Mouse (Mus musculus) layer of hippocampus, postnatal 25 days (tissue): ENCODE data around the gene Crk. TPM values are rescaled to one million over a fixed set of nuclear protein-coding genes. Genes with fewer than 3 reads are reported as not detected.
A peak's percentile ranks its signal among the peaks of the same experiment; 100 is the strongest.

ENCODE experiments used
- DNase-seq, 2 experiments: peaks; one replicate each; pipeline ENCODE4 v3.0.0; 2022; ENCODE audit warnings: mixed read lengths in 2 of 2, low spot score in 1 of 2; ENCODE audit errors: extremely low spot score in 1 of 2
- total RNA-seq, 2 experiments: library from RNA; stranded (reverse); gene quantifications; 2 replicates each; pipeline ENCODE4 v1.2.3; 2021

Gene Crk
- total RNA-seq, 2 experiments from 2014 or later = 118 to 134 TPM

GRCm38 (mm10) chr11:75654471-75655390, 24.3 kb upstream of the Crk start:
- DNase-seq = no peak

DNA sequence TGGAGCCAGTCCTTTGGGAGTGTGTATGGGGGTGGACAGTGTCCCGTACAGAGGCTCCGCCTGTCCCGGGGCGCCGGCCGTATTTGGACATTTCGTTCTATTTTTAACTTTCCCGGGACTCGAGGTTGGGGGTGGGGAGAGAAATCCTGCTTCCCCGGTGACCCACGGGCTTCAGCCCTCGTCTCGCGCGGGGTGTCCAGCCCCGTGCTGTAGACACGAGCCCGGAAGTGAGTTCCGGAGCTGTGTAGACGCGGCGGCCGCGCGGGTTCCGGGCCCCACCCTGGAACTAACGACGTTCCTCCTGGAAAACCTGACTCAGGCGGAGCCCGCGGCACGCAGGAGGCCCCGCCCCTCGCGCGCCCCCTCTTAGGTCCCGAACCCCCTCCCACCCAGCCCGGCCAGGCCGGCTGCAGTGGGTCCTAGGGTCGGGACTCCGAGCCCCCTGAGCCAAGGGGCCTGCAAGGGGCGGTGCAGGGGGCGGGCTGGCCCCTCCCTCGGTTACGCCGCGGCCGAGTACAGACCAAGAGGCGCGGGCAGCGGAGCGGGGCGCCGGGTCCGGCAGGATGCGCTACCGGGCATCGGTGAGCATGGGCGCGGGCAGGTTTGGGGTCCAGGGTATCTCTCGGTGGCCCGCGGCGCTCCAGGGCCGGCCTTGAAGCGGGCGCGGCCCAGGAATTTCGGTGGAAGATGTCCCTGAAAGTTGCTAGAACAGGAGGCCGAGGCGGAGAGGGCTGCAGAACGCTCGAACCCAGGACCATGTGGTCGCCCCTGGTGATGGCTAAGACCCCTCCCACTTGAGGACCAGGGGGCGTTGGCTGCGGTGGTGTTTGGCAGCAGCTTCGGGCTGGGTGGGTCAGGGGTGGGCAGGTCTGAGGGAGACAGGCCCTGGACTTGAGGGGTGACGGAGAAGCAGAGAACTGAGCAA, 23.2 kb upstream of the Crk start:
- DNase-seq = peak in 1 of 2 experiments; percentile 43

DNA sequence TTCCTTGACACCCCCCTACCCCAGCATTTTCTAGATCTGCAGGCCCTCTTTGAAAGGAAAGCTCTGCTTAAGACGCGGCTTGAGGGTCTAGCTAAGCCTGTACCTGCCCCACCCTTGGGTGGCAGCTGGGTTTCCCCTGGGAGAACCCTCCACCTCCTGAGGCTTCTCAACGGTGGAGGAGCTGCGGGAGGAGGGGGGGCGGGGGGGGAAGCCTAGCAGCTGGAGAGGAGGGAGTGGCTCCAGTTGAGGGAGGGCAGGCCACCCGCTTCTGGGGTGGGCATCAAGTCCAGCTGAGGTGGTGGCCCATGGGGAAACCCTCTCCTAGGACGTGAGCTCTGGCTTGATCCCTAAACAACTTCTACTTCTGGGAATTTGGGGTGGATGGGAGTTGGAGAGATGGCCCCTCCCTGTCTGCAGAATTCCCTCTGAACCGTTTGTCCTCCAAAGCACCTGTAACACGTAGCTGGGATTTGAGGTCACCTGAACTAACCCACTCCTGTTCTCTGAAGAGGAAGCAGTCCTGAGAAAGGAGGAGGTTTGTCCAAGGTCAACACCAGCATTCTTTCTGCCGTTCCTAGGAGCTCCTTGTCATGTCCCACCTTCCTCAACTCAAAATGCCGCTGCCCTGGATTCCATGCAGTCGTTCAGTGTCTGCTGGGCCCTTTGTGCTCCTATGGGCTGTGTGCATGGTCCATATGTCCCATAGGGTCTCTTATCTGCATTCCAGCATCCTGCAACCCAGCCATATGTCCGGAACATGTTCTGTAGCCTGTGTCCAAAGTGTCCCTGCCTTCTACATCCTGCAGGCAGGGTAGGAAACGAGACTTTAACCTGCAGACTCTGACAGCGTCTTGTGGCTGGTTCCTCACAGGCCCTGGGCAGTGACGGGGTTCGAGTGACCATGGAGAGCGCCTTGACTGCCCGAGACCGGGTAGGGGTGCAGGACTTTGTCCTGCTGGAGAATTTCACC, 22.2 kb upstream of the Crk start:
- DNase-seq = no peak

- no peak for DNase-seq
These were observed 21.2 kb upstream of the Crk start for GRCm38 (mm10) chr11:75657841-75658240.

DNA sequence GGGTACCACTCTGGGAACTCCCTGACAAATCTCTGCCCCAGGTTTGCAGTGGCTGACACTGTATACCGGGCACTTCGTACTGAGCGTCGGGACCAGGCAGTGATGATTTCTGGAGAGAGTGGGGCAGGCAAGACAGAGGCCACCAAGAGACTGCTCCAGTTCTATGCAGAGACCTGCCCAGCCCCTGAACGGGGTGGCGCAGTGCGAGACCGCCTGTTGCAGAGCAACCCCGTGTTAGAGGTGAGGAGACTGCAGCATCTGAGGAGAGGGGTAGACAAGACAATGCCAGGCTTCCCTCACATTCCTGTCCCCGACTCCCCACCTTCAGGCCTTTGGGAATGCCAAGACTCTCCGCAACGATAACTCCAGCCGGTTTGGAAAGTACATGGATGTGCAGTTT, 20.7 kb upstream of the Crk start:
- DNase-seq = no peak

GRCm38 (mm10) chr11:75658996-75659750, 19.9 kb upstream of the Crk start:
- no peak for DNase-seq

- no peak for DNase-seq
These were observed 18.9 kb upstream of the Crk start for GRCm38 (mm10) chr11:75660081-75660590.

- no peak for DNase-seq
These were observed 17.9 kb upstream of the Crk start for GRCm38 (mm10) chr11:75660941-75661800.

GRCm38 (mm10) chr11:75662131-75662530, 16.9 kb upstream of the Crk start:
- no peak for DNase-seq

DNA sequence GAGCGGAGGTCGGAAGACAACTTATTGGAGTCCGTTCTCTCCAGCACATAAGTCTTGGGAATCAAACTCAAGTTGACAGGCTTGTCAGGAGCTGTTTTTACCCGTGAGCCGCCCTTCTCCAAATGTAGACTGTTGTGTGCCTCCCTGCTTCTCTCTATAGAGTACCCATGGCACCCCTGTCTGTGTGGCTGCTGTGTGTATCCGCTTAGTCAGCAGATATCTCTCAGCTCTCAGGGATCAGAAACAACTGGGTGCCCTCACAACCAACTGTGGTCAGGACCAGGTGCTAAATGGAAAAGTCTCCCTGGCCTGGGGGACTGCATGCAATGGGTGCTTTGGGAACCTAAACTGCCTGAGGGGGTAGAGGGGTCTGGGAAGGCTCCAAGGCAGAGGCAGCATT, 12.8 kb upstream of the Crk start:
- no peak for DNase-seq

DNA sequence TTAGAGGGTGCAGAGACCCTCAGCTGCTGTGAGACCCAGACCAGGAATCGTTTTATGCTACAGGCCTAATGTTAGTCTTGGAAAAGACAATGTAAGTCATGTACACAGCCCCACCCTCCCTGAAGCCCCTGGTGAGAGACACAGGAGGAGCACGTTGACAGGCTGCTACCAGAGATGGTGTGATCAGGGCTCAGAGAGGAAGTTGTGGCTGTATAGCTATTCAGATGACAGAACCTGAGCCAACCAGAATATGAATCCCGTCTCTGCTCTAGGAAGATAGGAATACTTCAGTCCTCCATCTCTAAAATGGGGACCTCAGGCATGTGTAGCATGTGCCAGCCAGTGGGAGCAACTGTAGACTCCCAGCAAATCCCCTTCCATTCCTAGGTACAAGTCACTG, 10.4 kb upstream of the Crk start:
- no peak for DNase-seq

DNA sequence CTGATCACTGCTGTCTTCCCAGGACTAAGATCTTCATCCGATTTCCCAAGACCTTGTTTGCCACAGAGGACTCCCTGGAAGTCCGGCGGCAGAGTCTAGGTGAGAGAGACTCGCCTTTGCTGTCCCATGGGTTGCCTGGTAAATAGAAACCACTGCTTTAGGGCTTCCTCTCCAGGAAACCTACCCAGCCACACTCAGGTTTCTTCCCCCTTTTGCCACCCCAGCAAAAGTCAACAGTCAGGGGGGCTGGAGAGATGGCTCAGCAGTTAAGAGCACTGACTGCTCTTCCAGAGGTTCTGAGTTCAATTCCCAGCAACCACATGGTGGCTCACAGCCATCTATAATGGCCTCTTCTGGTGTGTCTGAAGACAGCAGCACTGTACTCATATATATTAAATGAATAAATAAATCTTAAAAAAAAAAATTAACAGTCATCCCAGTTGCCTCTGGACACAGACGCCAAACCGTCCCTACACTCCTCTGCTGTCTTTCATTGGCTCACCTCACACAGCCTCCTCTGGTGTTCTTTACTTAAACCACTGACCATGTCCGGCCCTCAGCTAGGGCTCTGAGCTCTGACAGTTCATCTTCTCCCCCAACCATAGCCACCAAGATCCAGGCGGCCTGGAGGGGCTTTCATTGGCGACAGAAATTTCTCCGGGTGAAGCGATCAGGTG, 9.7 kb upstream of the Crk start:
- no peak for DNase-seq

DNA sequence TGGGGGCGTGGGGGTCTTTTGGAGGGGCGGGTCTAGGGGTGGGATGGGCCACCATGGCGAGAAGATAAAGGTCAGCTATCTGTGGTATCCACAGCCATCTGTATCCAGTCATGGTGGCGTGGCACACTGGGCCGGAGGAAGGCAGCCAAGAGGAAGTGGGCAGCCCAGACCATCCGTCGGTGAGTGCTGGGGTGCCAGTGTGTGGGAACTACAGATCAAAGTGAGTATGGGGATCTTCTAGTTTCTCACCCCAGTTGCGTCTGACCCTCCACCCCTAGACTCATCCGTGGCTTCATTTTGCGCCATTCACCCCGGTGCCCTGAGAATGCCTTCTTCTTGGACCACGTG, 9.2 kb upstream of the Crk start:
- no peak for DNase-seq

- DNase-seq = no peak
These were observed 7.5 kb upstream of the Crk start for GRCm38 (mm10) chr11:75671426-75672180.

GRCm38 (mm10) chr11:75673411-75673810, 5.6 kb upstream of the Crk start:
- DNase-seq = no peak

GRCm38 (mm10) chr11:75674875-75675274, 4.2 kb upstream of the Crk start:
- DNase-seq = no peak
